Mouse (Mus musculus) liver, adult 2 months (tissue): ENCODE data around the gene Ptpn18. TPM values are rescaled to one million over a fixed set of nuclear protein-coding genes. Genes with fewer than 3 reads are reported as not detected.

ENCODE experiments used
- DNase-seq: peaks from one replicate; pipeline ENCODE4 v3.0.0-alpha.2; 2011; ENCODE audit warnings: low read depth, low spot score; ENCODE audit errors: extremely low read depth
- H3K27ac ChIP-seq: fragments of 200-500 bp; replicated peaks from 2 replicates; pipeline ENCODE4 v1.5.1; 2012; ENCODE audit warnings: low read depth, mild to moderate bottlenecking, control low read depth, inconsistent platforms, low read length; ENCODE audit not compliant: insufficient read depth
- H3K27me3 ChIP-seq: fragments of 200-500 bp; 2 replicates; pipeline ENCODE4 v1.6.1; 2012; ENCODE audit warnings: mild to moderate bottlenecking, moderate library complexity, low read length, inconsistent platforms; ENCODE audit not compliant: control insufficient read depth, insufficient read depth
- H3K36me3 ChIP-seq: fragments of 200-500 bp; 2 replicates; pipeline ENCODE4 v1.6.1; 2012; ENCODE audit warnings: low read length, inconsistent platforms; ENCODE audit not compliant: control insufficient read depth, insufficient read depth
- H3K4me1 ChIP-seq: fragments of 200-500 bp; 2 replicates; pipeline ENCODE4 v1.6.1; 2011; ENCODE audit warnings: low read length; ENCODE audit not compliant: control insufficient read depth, insufficient read depth
- H3K4me3 ChIP-seq: fragments of 200-500 bp; 2 replicates; pipeline ENCODE4 v1.5.1; 2011; ENCODE audit warnings: low read depth, mild to moderate bottlenecking, control low read depth, low read length, moderate library complexity; ENCODE audit not compliant: insufficient read depth
- H3K79me2 ChIP-seq: fragments of 200-500 bp; 2 replicates; pipeline ENCODE4 v1.6.1; 2012; ENCODE audit warnings: inconsistent platforms, mild to moderate bottlenecking, low read length, moderate library complexity; ENCODE audit not compliant: control insufficient read depth, insufficient read depth
- H3K9ac ChIP-seq: fragments of 200-500 bp; 2 replicates; pipeline ENCODE4 v1.6.1; 2012; ENCODE audit warnings: low read depth, mild to moderate bottlenecking, control low read depth, inconsistent platforms, low read length
- CTCF ChIP-seq: fragments of 200-500 bp; IDR thresholded peaks from 2 replicates; pipeline ENCODE4 v1.5.1; 2011; ENCODE audit warnings: low read depth, low read length, control low read depth
- POLR2A ChIP-seq: fragments of 200-500 bp; IDR thresholded peaks from 2 replicates; pipeline ENCODE4 v1.6.1; 2011; ENCODE audit warnings: low read length, control low read depth; ENCODE audit not compliant: insufficient read depth; ENCODE audit errors: extremely low read depth
- WGBS: fragments of 180-500 bp; shearing (Covaris S2); methylation state at CpG from one replicate; pipeline ENCODE4 v1.1.7; 2018; 5-methylcytosine and 5-hydroxymethylcytosine counted together
- polyA plus RNA-seq: library from polyadenylated mRNA; depleted of rRNA; stranded (reverse); fragments of >200 nt; gene quantifications from 2 replicates; pipeline ENCODE4 v1.2.3, GENCODE M21; 2012; rRNA removed
- total RNA-seq: library from RNA; depleted of rRNA; stranded (reverse); fragments of >200 nt; gene quantifications from 2 replicates; pipeline ENCODE4 v1.2.3, GENCODE M21; 2014; rRNA removed

Gene Ptpn18
- total RNA-seq, result 9.6 and 9.9 TPM in 2 replicates
- 13.5 and 25.4 TPM in 2 replicates for polyA plus RNA-seq

GRCm38 (mm10) chr1:34459284-34460060 is at the start of gene Ptpn18:
Ptpn18 (plus strand) TSS chr1:34459762.
- no peaks in the 10 kb centered on the region for H3K36me3 ChIP-seq
- no peaks in the 10 kb centered on the region for H3K79me2 ChIP-seq
- H3K27ac ChIP-seq, result no peak within 1 kb of the TSS
- peak; percentile 71 for DNase-seq
- H3K4me3 ChIP-seq, result peak within 1 kb of the TSS; percentile 78
- TF ChIP-seq CTCF, result peak; percentile 20; the same call in 1 of the 2 replicates
- no peak for TF ChIP-seq POLR2A
- no peaks in the 10 kb centered on the region for H3K4me1 ChIP-seq
- peaks cover 2% of the 10 kb centered on the region; the same call in 1 of the 2 replicates for H3K27me3 ChIP-seq
- under 1% methylated on average over 48 of the region's 48 CpGs for whole genome bisulfite sequencing
- peak within 1 kb of the TSS; percentile 69 for H3K9ac ChIP-seq

- Histone ChIP-seq H3K36me3 (no peaks in the 10 kb centered on the region), H3K27me3 (no peaks in the 10 kb centered on the region), H3K27ac (no peak overlapping the region), H3K4me1 (no peaks in the 10 kb centered on the region), H3K79me2 (no peaks in the 10 kb centered on the region), H3K4me3 (no peak overlapping the region), H3K9ac (no peak overlapping the region)
- DNase-seq, result no peak
- TF ChIP-seq CTCF (no peak), POLR2A (no peak)
- 100% methylated on average over 2 of the region's 2 CpGs for WGBS
These were observed 31.1 kb upstream of the Ptpn18 start for GRCm38 (mm10) chr1:34428466-34428865.

- Histone ChIP-seq H3K27me3 (no peaks in the 10 kb centered on the region), H3K4me3 (no peak overlapping the region), H3K9ac (no peak overlapping the region), H3K79me2 (no peaks in the 10 kb centered on the region), H3K27ac (no peak overlapping the region), H3K36me3 (no peaks in the 10 kb centered on the region), H3K4me1 (peaks cover 4% of the 10 kb centered on the region; the same call in 1 of the 2 replicates)
- no peak for DNase-seq
- no peak for TF ChIP-seq POLR2A
- WGBS, result 96% methylated on average over 4 of the region's 4 CpGs
These were observed 30.3 kb upstream of the Ptpn18 start for GRCm38 (mm10) chr1:34429281-34429680.

GRCm38 (mm10) chr1:34430981-34431380 is 28.6 kb upstream of the Ptpn18 start:
- Histone ChIP-seq H3K9ac (no peak overlapping the region), H3K36me3 (no peaks in the 10 kb centered on the region), H3K4me3 (no peak overlapping the region), H3K27me3 (no peaks in the 10 kb centered on the region), H3K27ac (no peak overlapping the region), H3K79me2 (no peaks in the 10 kb centered on the region), H3K4me1 (peaks cover 4% of the 10 kb centered on the region; the same call in 1 of the 2 replicates)
- TF ChIP-seq POLR2A, result no peak
- TF ChIP-seq CTCF, result no peak
- WGBS, result 96% methylated on average over 3 of the region's 3 CpGs
- no peak for DNase-seq

GRCm38 (mm10) chr1:34431431-34431830 is 28.1 kb upstream of the Ptpn18 start:
- WGBS, result 96% methylated on average over 9 of the region's 9 CpGs
- no peaks in the 10 kb centered on the region for H3K27me3 ChIP-seq
- H3K36me3 ChIP-seq, result no peaks in the 10 kb centered on the region
- H3K4me3 ChIP-seq, result no peak overlapping the region
- peaks cover 4% of the 10 kb centered on the region; the same call in 1 of the 2 replicates for H3K4me1 ChIP-seq
- no peaks in the 10 kb centered on the region for H3K79me2 ChIP-seq
- no peak overlapping the region for H3K9ac ChIP-seq
- DNase-seq, result no peak
- TF ChIP-seq CTCF (no peak), POLR2A (no peak)
- no peak overlapping the region for H3K27ac ChIP-seq

GRCm38 (mm10) chr1:34432411-34432775 is 27.2 kb upstream of the Ptpn18 start:
- Histone ChIP-seq H3K9ac (no peak overlapping the region), H3K36me3 (no peaks in the 10 kb centered on the region), H3K27me3 (no peaks in the 10 kb centered on the region), H3K4me1 (peaks cover 4% of the 10 kb centered on the region; the same call in 1 of the 2 replicates), H3K4me3 (no peak overlapping the region), H3K79me2 (no peaks in the 10 kb centered on the region), H3K27ac (no peak overlapping the region)
- 64% methylated on average over 13 of the region's 13 CpGs for WGBS
- no peak for DNase-seq
- TF ChIP-seq CTCF, result no peak
- TF ChIP-seq POLR2A, result no peak
